Mouse (Mus musculus): ENCODE measurements at regions not wholly inside any gene's neighbourhood (a gene's known extent, or its start where the extent isn't known, plus 50 kb on each side); places are given as distances from the start of the nearest gene placed in this dataset.

DNA sequence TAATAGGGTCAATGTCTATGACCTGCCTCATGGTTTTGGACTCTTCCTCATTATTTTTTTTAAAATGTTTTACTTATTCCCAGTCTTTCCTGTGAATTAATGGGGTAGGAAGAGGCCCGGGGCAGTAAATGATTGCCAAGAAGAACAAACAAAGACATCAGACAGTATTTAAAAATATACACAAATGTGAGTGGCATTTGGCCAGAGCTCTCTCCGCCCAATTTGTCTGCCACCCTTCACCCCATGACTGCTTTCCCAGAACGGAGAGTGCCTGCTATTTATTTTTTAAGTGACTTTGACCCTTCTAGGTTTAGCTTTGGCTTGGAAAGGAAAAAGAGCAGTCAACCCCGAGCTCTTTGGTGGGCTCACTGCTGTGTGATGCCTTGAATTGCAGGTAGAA lies 111.0 kb upstream of the Thumpd2 start:
- ATAC-seq, result no peak
- no peak for DNase-seq (ENCODE audit: low spot score)
- no peaks in the 10 kb centered on the region for H3K27me3 ChIP-seq (replicated peaks; ENCODE audit: insufficient read depth, low read length)
- H3K4me2 ChIP-seq (replicated peaks; ENCODE audit: low read depth, low read length), result no peak overlapping the region
- H3K36me3 ChIP-seq (ENCODE audit: insufficient read depth, low read length), result no peaks in the 10 kb centered on the region
- WGBS, result 21% methylated on average over 4 of the region's 4 CpGs
- H3K27ac ChIP-seq (ENCODE audit: low read length), result no peak overlapping the region
- no peak overlapping the region for H3K4me3 ChIP-seq (ENCODE audit: low read depth, low read length)
- no peaks in the 10 kb centered on the region for H3K4me1 ChIP-seq (ENCODE audit: insufficient read depth, low read depth, low read length)
- TF ChIP-seq EP300 (IDR thresholded peaks at IDR 0.05) (no peak), CTCF (IDR thresholded peaks at IDR 0.05) (no peak)
- H3K9me3 ChIP-seq (ENCODE audit: low read length), result no peaks in the 10 kb centered on the region
- H3K9ac ChIP-seq (replicated peaks; ENCODE audit: low read depth), result no peak overlapping the region

DNA sequence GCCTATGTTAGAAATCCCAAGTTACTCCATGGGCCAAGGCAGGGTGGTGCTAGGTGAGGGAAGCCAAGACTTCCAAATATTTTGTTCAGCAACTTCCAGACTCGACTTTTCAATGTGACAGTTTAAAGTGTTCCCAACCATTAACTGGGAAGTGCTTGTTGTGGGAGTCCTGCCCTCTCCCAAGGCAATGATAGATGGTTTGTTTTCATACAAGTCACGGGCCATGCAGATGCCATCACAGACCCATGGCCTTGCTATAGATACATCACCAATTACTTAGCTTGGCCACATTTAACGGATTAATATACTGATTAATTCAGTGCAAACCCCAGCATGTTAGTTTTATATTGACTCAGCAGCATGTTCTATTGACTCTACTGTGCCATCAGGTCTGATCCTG lies 108.1 kb upstream of the Thumpd2 start:
- no peaks in the 10 kb centered on the region for H3K36me3 ChIP-seq (ENCODE audit: insufficient read depth, low read length)
- TF ChIP-seq CTCF (IDR thresholded peaks at IDR 0.05) (no peak), EP300 (IDR thresholded peaks at IDR 0.05) (no peak)
- H3K9me3 ChIP-seq (ENCODE audit: low read length), result no peaks in the 10 kb centered on the region
- ATAC-seq (no peak), DNase-seq (ENCODE audit: low spot score) (no peak)
- no peaks in the 10 kb centered on the region for H3K27me3 ChIP-seq (replicated peaks; ENCODE audit: insufficient read depth, low read length)
- no peak overlapping the region for H3K4me2 ChIP-seq (replicated peaks; ENCODE audit: low read depth, low read length)
- no peaks in the 10 kb centered on the region for H3K4me1 ChIP-seq (ENCODE audit: insufficient read depth, low read depth, low read length)
- WGBS, result 68% methylated on average over 3 of the region's 3 CpGs
- H3K27ac ChIP-seq (ENCODE audit: low read length), result no peak overlapping the region
- H3K4me3 ChIP-seq (ENCODE audit: low read depth, low read length), result no peak overlapping the region
- H3K9ac ChIP-seq (replicated peaks; ENCODE audit: low read depth), result no peak overlapping the region

DNA sequence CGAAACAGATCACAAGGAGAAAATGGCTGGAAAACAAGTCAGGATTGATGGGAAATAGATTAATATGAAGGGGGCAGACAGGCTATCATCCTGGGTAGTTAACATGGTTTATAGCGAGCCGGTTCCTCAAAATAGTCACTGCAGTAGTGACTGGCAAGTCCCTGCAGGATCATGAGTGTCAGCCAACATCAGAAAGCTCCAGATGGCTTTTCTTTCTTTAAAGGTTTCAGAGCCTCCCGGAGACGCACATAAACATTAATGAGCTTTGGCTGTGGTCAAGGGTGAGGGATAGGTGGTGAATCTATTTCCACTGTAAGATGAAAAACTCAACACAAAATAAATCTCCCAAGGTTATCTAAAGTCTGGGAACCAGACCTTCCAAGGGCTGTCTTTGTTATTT lies 104.2 kb upstream of the Thumpd2 start:
- H3K4me2 ChIP-seq (replicated peaks; ENCODE audit: low read depth, low read length), result no peak overlapping the region
- no peak overlapping the region for H3K27ac ChIP-seq (ENCODE audit: low read length)
- no peak for DNase-seq (ENCODE audit: low spot score)
- H3K9ac ChIP-seq (replicated peaks; ENCODE audit: low read depth), result no peak overlapping the region
- no peak for ATAC-seq
- H3K4me1 ChIP-seq (ENCODE audit: insufficient read depth, low read depth, low read length), result no peaks in the 10 kb centered on the region
- no peaks in the 10 kb centered on the region for H3K9me3 ChIP-seq (ENCODE audit: low read length)
- TF ChIP-seq CTCF (IDR thresholded peaks at IDR 0.05), result no peak
- TF ChIP-seq EP300 (IDR thresholded peaks at IDR 0.05), result no peak
- no peaks in the 10 kb centered on the region for H3K36me3 ChIP-seq (ENCODE audit: insufficient read depth, low read length)
- WGBS, result 62% methylated on average over 5 of the region's 5 CpGs
- H3K27me3 ChIP-seq (replicated peaks; ENCODE audit: insufficient read depth, low read length), result no peaks in the 10 kb centered on the region
- no peak overlapping the region for H3K4me3 ChIP-seq (ENCODE audit: low read depth, low read length)

DNA sequence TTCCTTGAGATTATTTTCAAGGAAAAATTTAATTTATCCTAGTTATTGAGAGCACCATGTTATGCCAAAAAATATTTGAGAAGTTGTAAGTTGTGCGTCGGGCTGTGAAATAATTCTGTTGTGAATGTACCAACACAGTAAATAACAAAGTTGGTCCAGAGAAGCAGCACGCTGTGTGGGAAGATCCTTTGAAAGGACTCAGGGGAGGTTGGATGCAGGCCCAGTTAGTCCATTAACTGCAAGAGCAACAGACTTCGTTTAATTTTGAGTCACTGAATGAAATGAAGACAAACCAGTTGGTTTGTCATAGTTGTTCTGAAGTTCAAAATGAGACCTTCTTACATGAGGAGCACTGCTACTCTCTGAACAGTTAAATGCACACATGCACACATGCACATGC lies 85.8 kb upstream of the Thumpd2 start:
- DNase-seq (ENCODE audit: low spot score) (no peak), ATAC-seq (no peak)
- Histone ChIP-seq H3K4me3 (ENCODE audit: low read depth, low read length) (no peak overlapping the region), H3K27me3 (replicated peaks; ENCODE audit: insufficient read depth, low read length) (no peaks in the 10 kb centered on the region), H3K36me3 (ENCODE audit: insufficient read depth, low read length) (no peaks in the 10 kb centered on the region), H3K9me3 (ENCODE audit: low read length) (no peaks in the 10 kb centered on the region), H3K27ac (ENCODE audit: low read length) (no peak overlapping the region), H3K9ac (replicated peaks; ENCODE audit: low read depth) (no peak overlapping the region), H3K4me1 (ENCODE audit: insufficient read depth, low read depth, low read length) (no peaks in the 10 kb centered on the region), H3K4me2 (replicated peaks; ENCODE audit: low read depth, low read length) (no peak overlapping the region)
- TF ChIP-seq CTCF (IDR thresholded peaks at IDR 0.05) (no peak), EP300 (IDR thresholded peaks at IDR 0.05) (no peak)
- WGBS, result 74% methylated on average over 4 of the region's 4 CpGs

DNA sequence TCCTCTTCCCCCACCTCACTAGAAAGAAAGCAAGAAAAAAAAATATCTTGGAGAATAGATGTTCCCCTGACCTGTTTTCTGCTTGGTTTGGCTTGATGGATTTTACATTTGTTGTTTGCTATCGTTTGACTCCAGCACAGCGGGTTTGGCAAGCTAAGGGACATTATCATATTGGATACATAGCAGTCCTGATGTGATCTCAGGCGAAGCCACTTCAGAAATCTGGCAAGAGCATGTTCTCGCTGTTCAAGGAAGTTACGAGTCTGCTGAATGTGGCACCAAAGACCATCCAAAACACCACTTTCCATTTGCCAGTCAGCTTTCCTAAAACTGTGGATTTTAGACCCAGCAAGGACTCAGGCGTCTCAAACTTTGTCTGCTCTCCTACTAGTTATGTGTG lies 69.8 kb upstream of the Thumpd2 start:
- DNase-seq (ENCODE audit: low spot score) (no peak), ATAC-seq (no peak)
- H3K27me3 ChIP-seq (replicated peaks; ENCODE audit: insufficient read depth, low read length), result no peaks in the 10 kb centered on the region
- no peaks in the 10 kb centered on the region for H3K4me1 ChIP-seq (ENCODE audit: insufficient read depth, low read depth, low read length)
- no peak for TF ChIP-seq EP300 (IDR thresholded peaks at IDR 0.05)
- TF ChIP-seq CTCF (IDR thresholded peaks at IDR 0.05), result no peak
- H3K9ac ChIP-seq (replicated peaks; ENCODE audit: low read depth), result no peak overlapping the region
- no peak overlapping the region for H3K27ac ChIP-seq (ENCODE audit: low read length)
- no peak overlapping the region for H3K4me3 ChIP-seq (ENCODE audit: low read depth, low read length)
- 76% methylated on average over 6 of the region's 6 CpGs for WGBS
- no peaks in the 10 kb centered on the region for H3K36me3 ChIP-seq (ENCODE audit: insufficient read depth, low read length)
- H3K9me3 ChIP-seq (ENCODE audit: low read length), result no peaks in the 10 kb centered on the region
- no peak overlapping the region for H3K4me2 ChIP-seq (replicated peaks; ENCODE audit: low read depth, low read length)

DNA sequence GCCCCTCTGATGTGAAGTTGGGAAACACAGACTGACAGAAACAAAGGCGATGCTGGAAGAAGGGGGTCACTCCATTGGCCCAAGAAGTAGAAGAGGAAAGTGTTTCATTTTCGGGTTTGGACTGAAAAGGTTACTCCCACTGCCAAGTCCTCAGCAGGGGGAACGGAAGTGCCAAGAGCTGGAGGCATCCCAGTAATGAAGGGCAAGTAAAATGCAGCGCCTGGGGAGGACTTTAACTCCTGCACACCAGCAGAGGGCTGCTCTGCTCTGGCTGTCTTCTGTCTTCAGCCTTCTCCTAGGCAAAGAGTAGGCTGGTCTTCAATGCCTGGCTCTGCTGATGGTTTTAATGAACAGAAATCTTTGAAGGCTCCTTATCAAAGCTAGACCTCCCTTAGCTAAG lies 68.3 kb upstream of the Thumpd2 start:
- Histone ChIP-seq H3K27ac (ENCODE audit: low read length) (no peak overlapping the region), H3K4me1 (ENCODE audit: insufficient read depth, low read depth, low read length) (no peaks in the 10 kb centered on the region), H3K9me3 (ENCODE audit: low read length) (no peaks in the 10 kb centered on the region), H3K4me3 (ENCODE audit: low read depth, low read length) (no peak overlapping the region), H3K4me2 (replicated peaks; ENCODE audit: low read depth, low read length) (no peak overlapping the region), H3K9ac (replicated peaks; ENCODE audit: low read depth) (no peak overlapping the region), H3K36me3 (ENCODE audit: insufficient read depth, low read length) (no peaks in the 10 kb centered on the region), H3K27me3 (replicated peaks; ENCODE audit: insufficient read depth, low read length) (no peaks in the 10 kb centered on the region)
- WGBS, result 42% methylated on average over 4 of the region's 4 CpGs
- ATAC-seq (no peak), DNase-seq (ENCODE audit: low spot score) (no peak)
- TF ChIP-seq CTCF (IDR thresholded peaks at IDR 0.05) (no peak), EP300 (IDR thresholded peaks at IDR 0.05) (no peak)
